Mouse (Mus musculus) MEL (cell line): ENCODE measurements at regions not wholly inside any gene's neighbourhood (a gene's known extent, or its start where the extent isn't known, plus 50 kb on each side); places are given as distances from the start of the nearest gene placed in this dataset.

Experiments
- DNase-seq: peaks from one replicate; pipeline ENCODE4 v3.0.0; 2011; ENCODE audit warnings: low read depth, low spot score
- H3K27ac ChIP-seq: 2 replicates; pipeline ENCODE4 v1.5.1; 2012; ENCODE audit warnings: low read depth, mild to moderate bottlenecking, control low read depth, low read length, moderate library complexity; ENCODE audit not compliant: control insufficient read depth
- H3K27me3 ChIP-seq, 2 experiments: fragments of 150-350 bp in 1 of 2; sonication (generic) in 1 of 2; 2 replicates each; pipeline ENCODE4 v1.6.1; 2012; ENCODE audit warnings: low read length in 2 of 2, mild to moderate bottlenecking in 2 of 2, improper control_type of control experiment in 1 of 2, moderate library complexity in 1 of 2; ENCODE audit not compliant: insufficient read depth in 2 of 2, control insufficient read depth in 1 of 2
- H3K36me3 ChIP-seq, 2 experiments: 2 replicates each; pipeline ENCODE4 v1.6.1; 2012 to 2014; ENCODE audit warnings: low read length in 2 of 2, improper control_type of control experiment in 1 of 2, inconsistent platforms in 1 of 2, mild to moderate bottlenecking in 1 of 2; ENCODE audit not compliant: insufficient read depth in 2 of 2, control insufficient read depth in 1 of 2
- H3K4me1 ChIP-seq, 2 experiments: fragments of 150-350 bp in 1 of 2; sonication (generic) in 1 of 2; 2 replicates each; pipeline ENCODE4 v1.6.1; 2012; ENCODE audit warnings: low read length in 2 of 2, improper control_type of control experiment in 1 of 2, mild to moderate bottlenecking in 1 of 2; ENCODE audit not compliant: insufficient read depth in 2 of 2, control insufficient read depth in 1 of 2
- H3K4me3 ChIP-seq, 2 experiments: fragments of 150-350 bp in 1 of 2; sonication (generic) in 1 of 2; 2 replicates each; pipeline ENCODE4 v1.5.1; 2012; ENCODE audit warnings: low read depth in 2 of 2, low read length in 2 of 2, mild to moderate bottlenecking in 2 of 2, moderate library complexity in 2 of 2, control low read depth in 1 of 2, improper control_type of control experiment in 1 of 2; ENCODE audit not compliant: control insufficient read depth in 1 of 2, insufficient read depth in 1 of 2
- H3K79me2 ChIP-seq: 2 replicates; pipeline ENCODE4 v1.6.1; 2012; ENCODE audit warnings: mild to moderate bottlenecking, low read length, moderate library complexity; ENCODE audit not compliant: control insufficient read depth, poor library complexity, insufficient read depth
- H3K9ac ChIP-seq: 2 replicates; pipeline ENCODE4 v1.6.1; 2012; ENCODE audit warnings: low read depth, mild to moderate bottlenecking, control low read depth, low read length, moderate library complexity; ENCODE audit not compliant: control insufficient read depth, poor library complexity, severe bottlenecking
- H3K9me3 ChIP-seq: fragments of 150-350 bp; sonication (generic); replicated peaks from 2 replicates; pipeline ENCODE4 v1.6.1; 2012; ENCODE audit warnings: mild to moderate bottlenecking, low read length, improper control_type of control experiment, moderate library complexity; ENCODE audit not compliant: insufficient read depth
- E2F4 ChIP-seq: IDR thresholded peaks from 2 replicates; pipeline ENCODE4 v1.6.1; 2011; ENCODE audit warnings: low read depth, low read length, improper control_type of control experiment, borderline replicate concordance
- EP300 ChIP-seq, 2 experiments: IDR thresholded peaks; 2 replicates each; pipeline ENCODE4 v1.6.1; 2011; ENCODE audit warnings: improper control_type of control experiment in 2 of 2, low read length in 2 of 2, low read depth in 1 of 2, mild to moderate bottlenecking in 1 of 2
- ETS1 ChIP-seq: IDR thresholded peaks from 2 replicates; pipeline ENCODE4 v1.6.1; 2012; ENCODE audit warnings: low read depth, mild to moderate bottlenecking, inconsistent platforms, low read length, improper control_type of control experiment, moderate library complexity
- HCFC1 ChIP-seq: IDR thresholded peaks from 2 replicates; pipeline ENCODE4 v1.6.1; 2012; ENCODE audit warnings: low read depth, mild to moderate bottlenecking, inconsistent platforms, low read length, improper control_type of control experiment, moderate library complexity
- KAT2A ChIP-seq: conservative IDR thresholded peaks from 2 replicates; pipeline ENCODE4 v1.6.1; 2012; ENCODE audit warnings: low read depth, low read length, improper control_type of control experiment, inconsistent platforms
- MAFK ChIP-seq: IDR thresholded peaks from 2 replicates; pipeline ENCODE4 v1.6.1; 2011; ENCODE audit warnings: low read depth, mild to moderate bottlenecking, low read length, improper control_type of control experiment, borderline replicate concordance
- MXI1 ChIP-seq: IDR thresholded peaks from 2 replicates; pipeline ENCODE4 v1.6.1; 2011; ENCODE audit warnings: mild to moderate bottlenecking, low read depth, low read length, improper control_type of control experiment
- MYB ChIP-seq: IDR thresholded peaks from 2 replicates; pipeline ENCODE4 v1.6.1; 2011; ENCODE audit warnings: mild to moderate bottlenecking, low read depth, low read length, improper control_type of control experiment
- MYC ChIP-seq: IDR thresholded peaks from 2 replicates; pipeline ENCODE4 v1.6.1; 2011; ENCODE audit warnings: low read depth, mild to moderate bottlenecking, low read length, improper control_type of control experiment, moderate library complexity
- NRF1 ChIP-seq: IDR thresholded peaks from 2 replicates; pipeline ENCODE4 v1.6.1; 2014; ENCODE audit warnings: low read depth, mild to moderate bottlenecking, inconsistent platforms, low read length, improper control_type of control experiment, moderate library complexity; ENCODE audit not compliant: poor library complexity, insufficient read depth, severe bottlenecking
- POLR2AphosphoS5 ChIP-seq: IDR thresholded peaks from 2 replicates; pipeline ENCODE4 v1.6.1; 2012; ENCODE audit warnings: low read depth, borderline replicate concordance, mild to moderate bottlenecking, inconsistent platforms, low read length, moderate library complexity, mixed read lengths
- RAD21 ChIP-seq: IDR thresholded peaks from 2 replicates; pipeline ENCODE4 v1.6.1; 2011; ENCODE audit warnings: mild to moderate bottlenecking, low read depth, low read length, improper control_type of control experiment
- SIN3A ChIP-seq: IDR thresholded peaks from 2 replicates; pipeline ENCODE4 v1.6.1; 2012; ENCODE audit warnings: low read length, improper control_type of control experiment, inconsistent platforms
- SMC3 ChIP-seq: IDR thresholded peaks from 2 replicates; pipeline ENCODE4 v1.6.1; 2011; ENCODE audit warnings: low read depth, low read length, improper control_type of control experiment
- TAL1 ChIP-seq: IDR thresholded peaks from 2 replicates; pipeline ENCODE4 v1.6.1; 2012; ENCODE audit warnings: mild to moderate bottlenecking, inconsistent platforms, low read length, moderate library complexity, mixed read lengths
- TBP ChIP-seq: IDR thresholded peaks from 2 replicates; pipeline ENCODE4 v1.8.0; 2011; ENCODE audit warnings: low read depth, low read length, improper control_type of control experiment
- TCF12 ChIP-seq: IDR thresholded peaks from 2 replicates; pipeline ENCODE4 v1.6.1; 2014; ENCODE audit warnings: low read depth, mild to moderate bottlenecking, inconsistent platforms, low read length, improper control_type of control experiment, moderate library complexity
- UBTF ChIP-seq: IDR thresholded peaks from 2 replicates; pipeline ENCODE4 v1.6.1; 2012; ENCODE audit warnings: low read depth, mild to moderate bottlenecking, inconsistent platforms, low read length, improper control_type of control experiment, moderate library complexity, borderline replicate concordance; ENCODE audit not compliant: insufficient read depth
- USF2 ChIP-seq, 2 experiments: IDR thresholded peaks; 2 replicates each; pipeline ENCODE4 v1.6.1; 2011 to 2012; ENCODE audit warnings: improper control_type of control experiment in 2 of 2, low read length in 2 of 2, borderline replicate concordance in 1 of 2, inconsistent platforms in 1 of 2, low read depth in 1 of 2, mild to moderate bottlenecking in 1 of 2; ENCODE audit not compliant: insufficient read depth in 1 of 2
- ZC3H11A ChIP-seq: IDR thresholded peaks from 2 replicates; pipeline ENCODE4 v1.6.1; 2012; ENCODE audit warnings: low read depth, mild to moderate bottlenecking, inconsistent platforms, low read length, improper control_type of control experiment
- ZKSCAN1 ChIP-seq: IDR thresholded peaks from 2 replicates; pipeline ENCODE4 v1.6.1; 2012; ENCODE audit warnings: low read depth, mild to moderate bottlenecking, inconsistent platforms, low read length, improper control_type of control experiment, moderate library complexity
- ZMIZ1 ChIP-seq: IDR thresholded peaks from 2 replicates; pipeline ENCODE4 v1.6.1; 2012; ENCODE audit warnings: low read depth, mild to moderate bottlenecking, inconsistent platforms, low read length, improper control_type of control experiment, moderate library complexity
- ZNF384 ChIP-seq: IDR thresholded peaks from 2 replicates; pipeline ENCODE4 v1.6.1; 2012; ENCODE audit warnings: low read depth, mild to moderate bottlenecking, inconsistent platforms, low read length, improper control_type of control experiment

GRCm38 (mm10) chr19:14853416-14853815, 255.6 kb upstream of the Tle4 start:
- Histone ChIP-seq H3K9ac (no peak overlapping the region), H3K27me3 (no peaks in the 10 kb centered on the region), H3K27ac (no peak overlapping the region), H3K79me2 (no peaks in the 10 kb centered on the region), H3K36me3 (no peaks in the 10 kb centered on the region), H3K4me1 (no peaks in the 10 kb centered on the region), H3K9me3 (no peaks in the 10 kb centered on the region), H3K4me3 (no peak overlapping the region)
- TF ChIP-seq ZKSCAN1 (no peak), EP300 (IDR thresholded peaks at IDR 0.05; ENCODE audit: low read depth in 1 of 2, low read length in 2 of 2) (no peak), ZC3H11A (no peak), SIN3A (no peak), TCF12 (no peak), TAL1 (no peak), SMC3 (no peak), MAFK (no peak), ZNF384 (no peak), E2F4 (no peak), NRF1 (no peak), KAT2A (no peak), MYC (no peak), HCFC1 (no peak), USF2 (IDR thresholded peaks at IDR 0.05; ENCODE audit: borderline replicate concordance in 1 of 2, insufficient read depth in 1 of 2, low read depth in 1 of 2, low read length in 2 of 2) (no peak), POLR2AphosphoS5 (no peak), UBTF (no peak)
- no peak for DNase-seq

- Histone ChIP-seq H3K4me3 (no peak overlapping the region), H3K9me3 (no peaks in the 10 kb centered on the region), H3K36me3 (no peaks in the 10 kb centered on the region), H3K27me3 (no peaks in the 10 kb centered on the region), H3K4me1 (no peaks in the 10 kb centered on the region), H3K9ac (no peak overlapping the region), H3K27ac (no peak overlapping the region), H3K79me2 (no peaks in the 10 kb centered on the region)
- TF ChIP-seq MYB = no peak
- TF ChIP-seq ETS1 = no peak
- no peak for TF ChIP-seq KAT2A
- no peak for TF ChIP-seq MYC
- no peak for TF ChIP-seq RAD21
- no peak for TF ChIP-seq TBP
- no peak for TF ChIP-seq ZC3H11A
- no peak for TF ChIP-seq MXI1
- TF ChIP-seq ZMIZ1 = no peak
- DNase-seq = no peak
Measured at GRCm38 (mm10) chr19:14849561-14849960, 251.7 kb upstream of the Tle4 start.
